Mouse (Mus musculus) MEL (cell line): ENCODE results near the gene Sdhc. TPM values are rescaled to one million over a fixed set of nuclear protein-coding genes. Genes with fewer than 3 reads are reported as not detected.
"Not testable (repeated sequence)": the region's sequence is repeated elsewhere in the genome, so short reads cannot be mapped to it uniquely, and the experiment has no call there.

Experiments
- DNase-seq: peaks from one replicate; pipeline ENCODE4 v3.0.0; 2011; ENCODE audit warnings: low read depth, low spot score
- H3K27ac ChIP-seq: 2 replicates; pipeline ENCODE4 v1.5.1; 2012; ENCODE audit warnings: low read depth, mild to moderate bottlenecking, control low read depth, low read length, moderate library complexity; ENCODE audit not compliant: control insufficient read depth
- H3K27me3 ChIP-seq, 2 experiments: fragments of 150-350 bp in 1 of 2; sonication (generic) in 1 of 2; 2 replicates each; pipeline ENCODE4 v1.6.1; 2012; ENCODE audit warnings: low read length in 2 of 2, mild to moderate bottlenecking in 2 of 2, improper control_type of control experiment in 1 of 2, moderate library complexity in 1 of 2; ENCODE audit not compliant: insufficient read depth in 2 of 2, control insufficient read depth in 1 of 2
- H3K36me3 ChIP-seq, 2 experiments: 2 replicates each; pipeline ENCODE4 v1.6.1; 2012 to 2014; ENCODE audit warnings: low read length in 2 of 2, improper control_type of control experiment in 1 of 2, inconsistent platforms in 1 of 2, mild to moderate bottlenecking in 1 of 2; ENCODE audit not compliant: insufficient read depth in 2 of 2, control insufficient read depth in 1 of 2
- H3K4me1 ChIP-seq, 2 experiments: fragments of 150-350 bp in 1 of 2; sonication (generic) in 1 of 2; 2 replicates each; pipeline ENCODE4 v1.6.1; 2012; ENCODE audit warnings: low read length in 2 of 2, improper control_type of control experiment in 1 of 2, mild to moderate bottlenecking in 1 of 2; ENCODE audit not compliant: insufficient read depth in 2 of 2, control insufficient read depth in 1 of 2
- H3K4me3 ChIP-seq, 2 experiments: fragments of 150-350 bp in 1 of 2; sonication (generic) in 1 of 2; 2 replicates each; pipeline ENCODE4 v1.5.1; 2012; ENCODE audit warnings: low read depth in 2 of 2, low read length in 2 of 2, mild to moderate bottlenecking in 2 of 2, moderate library complexity in 2 of 2, control low read depth in 1 of 2, improper control_type of control experiment in 1 of 2; ENCODE audit not compliant: control insufficient read depth in 1 of 2, insufficient read depth in 1 of 2
- H3K79me2 ChIP-seq: 2 replicates; pipeline ENCODE4 v1.6.1; 2012; ENCODE audit warnings: mild to moderate bottlenecking, low read length, moderate library complexity; ENCODE audit not compliant: control insufficient read depth, poor library complexity, insufficient read depth
- H3K9ac ChIP-seq: 2 replicates; pipeline ENCODE4 v1.6.1; 2012; ENCODE audit warnings: low read depth, mild to moderate bottlenecking, control low read depth, low read length, moderate library complexity; ENCODE audit not compliant: control insufficient read depth, poor library complexity, severe bottlenecking
- H3K9me3 ChIP-seq: fragments of 150-350 bp; sonication (generic); replicated peaks from 2 replicates; pipeline ENCODE4 v1.6.1; 2012; ENCODE audit warnings: mild to moderate bottlenecking, low read length, improper control_type of control experiment, moderate library complexity; ENCODE audit not compliant: insufficient read depth
- CHD2 ChIP-seq: IDR thresholded peaks from 2 replicates; pipeline ENCODE4 v1.6.1; 2011; ENCODE audit warnings: low read length, improper control_type of control experiment
- E2F4 ChIP-seq: IDR thresholded peaks from 2 replicates; pipeline ENCODE4 v1.6.1; 2011; ENCODE audit warnings: low read depth, low read length, improper control_type of control experiment, borderline replicate concordance
- EP300 ChIP-seq, 2 experiments: IDR thresholded peaks; 2 replicates each; pipeline ENCODE4 v1.6.1; 2011; ENCODE audit warnings: improper control_type of control experiment in 2 of 2, low read length in 2 of 2, low read depth in 1 of 2, mild to moderate bottlenecking in 1 of 2
- ETS1 ChIP-seq: IDR thresholded peaks from 2 replicates; pipeline ENCODE4 v1.6.1; 2012; ENCODE audit warnings: low read depth, mild to moderate bottlenecking, inconsistent platforms, low read length, improper control_type of control experiment, moderate library complexity
- GATA1 ChIP-seq: IDR thresholded peaks from 2 replicates; pipeline ENCODE4 v1.6.1; 2011; ENCODE audit warnings: low read depth, low read length, improper control_type of control experiment
- HCFC1 ChIP-seq: IDR thresholded peaks from 2 replicates; pipeline ENCODE4 v1.6.1; 2012; ENCODE audit warnings: low read depth, mild to moderate bottlenecking, inconsistent platforms, low read length, improper control_type of control experiment, moderate library complexity
- KAT2A ChIP-seq: conservative IDR thresholded peaks from 2 replicates; pipeline ENCODE4 v1.6.1; 2012; ENCODE audit warnings: low read depth, low read length, improper control_type of control experiment, inconsistent platforms
- MAZ ChIP-seq: IDR thresholded peaks from 2 replicates; pipeline ENCODE4 v1.6.1; 2012; ENCODE audit warnings: low read depth, mild to moderate bottlenecking, inconsistent platforms, low read length, improper control_type of control experiment
- MYC ChIP-seq: IDR thresholded peaks from 2 replicates; pipeline ENCODE4 v1.6.1; 2011; ENCODE audit warnings: low read depth, mild to moderate bottlenecking, low read length, improper control_type of control experiment, moderate library complexity
- NELFE ChIP-seq: IDR thresholded peaks from 2 replicates; pipeline ENCODE4 v1.6.1; 2011; ENCODE audit warnings: low read depth, low read length, improper control_type of control experiment
- POLR2AphosphoS2 ChIP-seq: IDR thresholded peaks from 2 replicates; pipeline ENCODE4 v1.6.1; 2011; ENCODE audit warnings: low read length, improper control_type of control experiment
- SIN3A ChIP-seq: IDR thresholded peaks from 2 replicates; pipeline ENCODE4 v1.6.1; 2012; ENCODE audit warnings: low read length, improper control_type of control experiment, inconsistent platforms
- SMC3 ChIP-seq: IDR thresholded peaks from 2 replicates; pipeline ENCODE4 v1.6.1; 2011; ENCODE audit warnings: low read depth, low read length, improper control_type of control experiment
- TAL1 ChIP-seq: IDR thresholded peaks from 2 replicates; pipeline ENCODE4 v1.6.1; 2012; ENCODE audit warnings: mild to moderate bottlenecking, inconsistent platforms, low read length, moderate library complexity, mixed read lengths
- ZC3H11A ChIP-seq: IDR thresholded peaks from 2 replicates; pipeline ENCODE4 v1.6.1; 2012; ENCODE audit warnings: low read depth, mild to moderate bottlenecking, inconsistent platforms, low read length, improper control_type of control experiment
- ZKSCAN1 ChIP-seq: IDR thresholded peaks from 2 replicates; pipeline ENCODE4 v1.6.1; 2012; ENCODE audit warnings: low read depth, mild to moderate bottlenecking, inconsistent platforms, low read length, improper control_type of control experiment, moderate library complexity
- polyA plus RNA-seq, 2 experiments: library from polyadenylated mRNA; stranded (reverse) in 1 of 2; unstranded in 1 of 2; fragments of >175 nt in 1 of 2; fragments of >200 nt in 1 of 2; gene quantifications; 2 replicates each; pipeline versions ENCODE4 v1.2.1 to v1.2.4; 2012; ENCODE audit warnings: low replicate concordance in 2 of 2, low read depth in 1 of 2; ENCODE audit not compliant: insufficient read length in 2 of 2, insufficient read depth in 1 of 2, missing spikeins in 1 of 2
- total RNA-seq: library from RNA; depleted of rRNA; stranded (reverse); fragments of 300-350 nt; gene quantifications from 2 replicates; pipeline ENCODE4 v1.2.3, GENCODE M21; 2012

Sdhc gene
- total and polyA plus RNA-seq, 3 experiments = 79.4 to 224 TPM; not detected in 1

GRCm38 (mm10) chr1:171151966-171152365 is 1.6 kb upstream of the Sdhc start:
- DNase-seq = no peak
- peaks cover 2 to 26% of the 10 kb centered on the region in 2 experiments for H3K4me1 ChIP-seq
- TF ChIP-seq KAT2A = no peak
- no peak for TF ChIP-seq CHD2
- TF ChIP-seq ZC3H11A = no peak
- TF ChIP-seq POLR2AphosphoS2 = no peak
- no peak for TF ChIP-seq MAZ
- TF ChIP-seq MYC = no peak
- no peak for TF ChIP-seq E2F4
- no peak for TF ChIP-seq GATA1
- TF ChIP-seq EP300 (IDR thresholded peaks at IDR 0.05; ENCODE audit: low read depth in 1 of 2, low read length in 2 of 2) = no peak
- no peak for TF ChIP-seq SIN3A
- TF ChIP-seq TAL1 = no peak
- no peak for TF ChIP-seq HCFC1
- no peak for TF ChIP-seq ZKSCAN1
- TF ChIP-seq, all 39 proteins: peak for 0
- peaks cover 0 to 22% of the 10 kb centered on the region in 2 experiments; a peak in 2 of 4 replicates for H3K36me3 ChIP-seq
- H3K9ac ChIP-seq = no peak overlapping the region
- H3K9me3 ChIP-seq = no peaks in the 10 kb centered on the region
- H3K4me3 ChIP-seq = no peak overlapping the region
- H3K27me3 ChIP-seq = no peaks in the 10 kb centered on the region
- no peak overlapping the region for H3K27ac ChIP-seq
- peaks cover 14% of the 10 kb centered on the region for H3K79me2 ChIP-seq

GRCm38 (mm10) chr1:171150838-171151391 is 512 bp upstream of the Sdhc start:
- TF ChIP-seq SIN3A = peak; percentile 11
- no peak for TF ChIP-seq NELFE
- 0 out of 2 replicates have a peak, but pooled peaks have one; percentile 38 for TF ChIP-seq GATA1
- no peak for TF ChIP-seq SMC3
- no peak for TF ChIP-seq KAT2A
- no peak for TF ChIP-seq ETS1
- TF ChIP-seq, all 39 proteins: peak for 2
- H3K79me2 ChIP-seq = peaks cover 14% of the 10 kb centered on the region
- peaks cover 0 to 22% of the 10 kb centered on the region in 2 experiments; a peak in 2 of 4 replicates for H3K36me3 ChIP-seq
- H3K4me1 ChIP-seq = peaks cover 2 to 18% of the 10 kb centered on the region in 2 experiments
- peak overlapping the region; percentile 64 to 96 for H3K4me3 ChIP-seq
- peak overlapping the region; percentile 13; the same call in 1 of the 2 replicates for H3K27ac ChIP-seq
- no peaks in the 10 kb centered on the region for H3K27me3 ChIP-seq
- peak; percentile 55 for DNase-seq
- peak overlapping the region; percentile 64 for H3K9ac ChIP-seq
- no peaks in the 10 kb centered on the region for H3K9me3 ChIP-seq

- H3K9me3 ChIP-seq, H3K27ac ChIP-seq, H3K79me2 ChIP-seq, H3K27me3 ChIP-seq, H3K4me1 ChIP-seq, H3K4me3 ChIP-seq, H3K9ac ChIP-seq, DNase-seq: not testable (repeated sequence)
- H3K36me3 ChIP-seq = peaks cover 0 to 10% of the 10 kb centered on the region in 2 experiments; a peak in 2 of 4 replicates
Observed at GRCm38 (mm10) chr1:171142981-171143380, 7.4 kb downstream of the Sdhc start.

GRCm38 (mm10) chr1:171137486-171138155 is 12.8 kb downstream of the Sdhc start:
- H3K27me3 ChIP-seq, H3K9me3 ChIP-seq, H3K4me1 ChIP-seq, H3K4me3 ChIP-seq, H3K27ac ChIP-seq, H3K79me2 ChIP-seq, H3K9ac ChIP-seq, DNase-seq: not testable (repeated sequence)
- H3K36me3 ChIP-seq = peaks cover 0 to 18% of the 10 kb centered on the region in 2 experiments; a peak in 2 of 4 replicates
